Mouse (Mus musculus): ENCODE results near the gene Ubr2.

Ubr2 gene

DNA sequence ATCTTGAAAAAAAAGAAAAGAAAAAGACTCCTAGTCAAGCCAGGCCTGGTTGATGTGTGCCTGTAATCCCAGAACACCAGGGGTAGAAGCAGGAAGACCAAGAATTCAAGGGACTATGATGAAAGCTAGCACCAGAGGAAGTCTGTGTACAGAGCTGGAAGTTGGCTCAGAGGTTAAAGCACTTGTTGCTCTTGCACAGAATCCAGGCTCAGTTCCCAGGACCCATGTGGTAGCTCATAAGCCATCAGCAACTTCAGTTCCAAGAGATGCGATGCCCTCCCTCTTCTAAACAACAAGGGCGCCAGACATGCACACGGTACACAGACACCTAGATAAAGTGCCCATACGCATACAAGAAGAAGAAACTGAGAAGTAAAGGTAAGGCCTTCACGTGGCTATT is 8.0 kb downstream of the Ubr2 start:
- DNase-seq: no peak

DNA sequence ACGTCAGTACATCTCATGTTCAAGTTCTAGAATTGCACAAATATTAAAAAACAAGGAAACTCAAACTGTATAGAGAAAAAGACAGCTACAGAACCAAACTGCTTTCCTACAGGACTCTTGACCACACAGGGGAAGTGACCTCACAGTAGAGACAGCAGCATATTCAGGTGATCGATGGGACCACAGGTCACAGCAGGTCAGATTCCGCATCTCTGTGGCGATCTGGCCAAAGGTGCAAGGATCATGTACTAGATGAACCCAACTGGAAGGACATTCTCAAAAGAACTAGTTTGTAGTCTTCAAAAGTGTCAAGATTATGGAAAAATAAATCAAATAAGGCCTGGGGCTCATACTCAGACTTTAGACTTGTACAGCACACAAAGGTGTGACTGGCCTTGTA is 11.5 kb downstream of the Ubr2 start:
- DNase-seq: no peak

DNA sequence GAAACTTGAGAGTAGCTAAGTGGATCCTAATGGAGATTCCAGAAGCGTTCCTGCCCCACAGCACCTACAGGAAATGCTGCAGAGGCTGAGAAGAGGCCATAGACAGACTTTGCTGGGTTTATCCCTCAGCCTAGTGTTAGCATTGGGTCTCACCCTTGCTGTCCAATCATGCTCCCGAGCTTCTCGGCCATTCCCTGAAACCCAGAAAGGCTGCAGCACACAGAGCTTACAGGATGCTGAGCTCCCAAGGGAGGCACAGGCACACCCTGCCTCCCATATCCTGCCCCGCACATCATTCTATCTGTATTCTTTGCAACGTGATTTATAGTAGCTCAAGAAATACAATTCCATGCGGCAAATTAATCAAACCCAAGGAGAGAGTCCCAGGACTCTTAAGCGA is 13.9 kb downstream of the Ubr2 start:
- no peak for DNase-seq

DNA sequence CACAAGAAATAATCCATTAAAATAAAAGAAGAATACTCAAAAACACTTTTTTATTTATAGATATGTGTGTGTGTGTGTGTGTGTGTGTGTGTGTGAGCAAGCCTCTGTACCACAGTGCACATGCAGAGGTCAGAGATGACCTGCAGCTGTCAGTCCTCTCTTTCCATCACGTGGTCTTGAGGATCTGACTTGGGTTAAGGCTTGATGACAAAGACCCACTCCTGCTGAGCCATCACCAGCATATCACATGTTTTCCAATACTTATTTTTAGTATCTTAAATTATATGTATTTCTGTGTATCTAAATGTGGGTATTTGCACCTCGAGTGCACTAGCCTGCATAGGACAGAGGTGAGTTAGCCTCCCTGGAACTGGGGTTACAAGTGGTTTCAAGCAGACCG is 14.7 kb downstream of the Ubr2 start:
- DNase-seq: no peak

DNA sequence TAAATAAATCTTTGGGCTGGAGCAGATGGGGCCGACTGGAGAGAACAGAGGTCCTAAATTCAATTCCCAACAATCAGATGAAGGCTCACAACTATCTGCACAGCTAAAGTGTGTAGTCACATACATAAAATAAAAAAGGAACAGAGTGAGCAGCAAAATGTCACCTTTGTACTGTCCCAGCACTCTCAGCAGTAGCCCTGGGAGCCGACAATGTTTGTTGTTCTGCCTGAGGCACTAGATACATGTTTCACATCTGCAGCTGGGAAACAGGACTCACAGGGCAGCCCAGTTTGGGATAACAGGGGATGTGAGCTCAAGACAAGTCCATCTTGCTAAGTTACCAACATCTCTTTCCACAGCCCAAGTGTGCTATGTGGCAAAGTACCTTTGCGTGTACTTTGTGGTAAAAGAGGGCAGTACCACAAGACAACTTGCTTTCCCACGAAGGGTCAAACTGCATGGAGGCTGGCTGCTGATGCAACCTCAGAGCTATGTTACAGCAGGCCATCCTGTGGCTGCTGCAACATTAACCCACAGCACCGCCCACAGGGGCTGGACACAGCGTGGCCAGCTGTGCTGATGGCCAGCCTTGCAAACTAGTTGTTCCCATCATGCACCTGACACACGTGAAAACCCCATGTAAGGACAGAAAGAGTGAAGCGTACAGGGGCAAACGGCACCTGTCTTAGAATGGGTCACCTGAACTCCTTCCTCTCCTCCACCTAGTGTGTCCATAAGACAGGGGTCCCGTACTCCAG is 15.5 kb downstream of the Ubr2 start:
- DNase-seq: no peak

DNA sequence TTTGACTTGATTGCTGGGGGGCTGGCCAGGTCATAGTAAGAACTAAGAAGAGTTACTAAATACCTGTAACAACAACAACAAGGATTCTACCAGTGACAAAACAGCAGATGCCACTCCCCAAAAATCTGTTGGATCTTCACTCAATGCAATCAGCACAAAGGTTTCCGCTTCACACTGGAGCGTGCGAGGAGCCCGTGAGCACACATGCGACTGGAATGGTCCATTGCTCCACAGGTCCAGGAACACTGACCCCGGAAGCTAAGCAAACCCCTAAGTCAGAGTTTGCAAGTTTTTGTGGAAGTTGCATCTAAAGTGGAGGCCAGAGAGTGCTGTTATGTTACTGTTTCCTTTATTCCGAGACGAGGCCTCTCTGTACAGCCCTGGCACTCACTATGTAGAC is 16.7 kb downstream of the Ubr2 start:
- DNase-seq: no peak

DNA sequence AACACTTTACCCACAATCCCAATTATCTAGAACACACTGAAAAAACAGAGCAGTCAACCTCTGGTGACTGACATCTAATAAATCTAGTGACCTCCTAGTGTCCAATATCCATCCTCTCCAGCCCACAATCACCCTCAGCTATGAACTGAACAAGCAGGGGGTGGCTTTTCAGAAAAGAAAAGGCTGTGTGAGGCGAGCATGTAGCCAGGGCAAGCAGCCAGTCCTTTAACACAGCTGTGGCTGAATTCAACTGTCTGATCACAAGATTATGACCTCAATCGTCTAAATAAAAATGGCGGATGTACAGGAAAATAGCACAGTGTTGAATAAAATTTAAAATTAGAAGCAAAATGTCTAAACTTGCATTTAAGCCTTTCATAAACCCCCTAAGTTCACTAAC is 22.7 kb downstream of the Ubr2 start:
- peak; percentile 65 for DNase-seq

DNA sequence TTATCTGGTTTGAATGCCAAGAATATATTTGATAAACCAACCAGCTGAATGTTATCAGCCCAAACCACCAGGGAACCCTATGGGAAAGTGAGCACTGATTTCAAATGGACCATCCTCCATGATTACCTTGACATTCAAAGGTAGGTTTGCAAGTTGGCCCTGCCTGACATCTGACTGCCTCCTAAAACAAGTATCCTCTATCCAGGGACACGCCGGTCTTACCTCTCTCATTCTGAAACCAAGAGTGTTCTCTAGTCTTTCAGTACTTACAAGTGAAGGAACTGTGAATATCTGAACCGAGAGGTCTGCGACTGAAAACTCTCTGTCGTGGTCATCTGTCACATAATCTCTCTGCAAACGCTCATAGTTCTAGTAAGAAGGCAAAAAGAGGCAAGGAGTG is 30.3 kb downstream of the Ubr2 start:
- DNase-seq: no peak

DNA sequence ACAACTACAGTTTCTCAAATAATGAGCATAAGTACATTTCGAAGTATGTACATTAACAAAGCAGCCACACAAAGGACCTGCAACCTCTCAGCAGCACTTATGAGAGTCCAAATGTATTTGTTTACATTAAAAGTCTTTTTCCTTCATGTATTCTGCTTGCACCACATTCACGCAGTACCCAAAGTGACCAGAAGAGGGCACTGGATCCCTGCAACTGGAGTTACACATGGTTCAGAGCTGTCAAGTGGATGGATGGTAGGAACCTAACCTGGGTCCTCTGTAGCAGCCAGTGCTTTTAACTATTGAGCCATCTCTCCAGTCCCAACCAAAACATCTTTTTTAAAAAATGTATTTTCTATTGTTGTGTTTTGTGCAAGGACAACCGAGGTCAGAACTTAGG is 35.2 kb downstream of the Ubr2 start:
- DNase-seq: no peak

DNA sequence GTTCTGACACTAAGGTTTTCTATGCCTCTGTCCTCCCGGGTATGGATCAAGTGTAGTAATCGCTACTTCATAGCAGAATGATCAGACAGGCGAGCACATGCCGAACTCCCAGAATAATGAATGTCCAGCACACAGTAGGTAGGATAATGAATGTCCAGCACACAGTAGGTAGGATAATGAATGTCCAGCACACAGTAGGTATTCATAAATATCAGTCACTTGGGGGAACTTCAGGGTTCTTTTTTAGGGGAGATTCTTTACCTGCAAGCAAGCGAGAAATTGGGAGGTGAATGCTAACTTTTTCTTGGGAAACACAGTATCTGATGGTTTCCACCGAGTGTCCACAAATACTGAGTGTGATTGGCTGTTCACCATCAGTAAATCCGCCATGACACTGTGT is 37.8 kb downstream of the Ubr2 start:
- no peak for DNase-seq

DNA sequence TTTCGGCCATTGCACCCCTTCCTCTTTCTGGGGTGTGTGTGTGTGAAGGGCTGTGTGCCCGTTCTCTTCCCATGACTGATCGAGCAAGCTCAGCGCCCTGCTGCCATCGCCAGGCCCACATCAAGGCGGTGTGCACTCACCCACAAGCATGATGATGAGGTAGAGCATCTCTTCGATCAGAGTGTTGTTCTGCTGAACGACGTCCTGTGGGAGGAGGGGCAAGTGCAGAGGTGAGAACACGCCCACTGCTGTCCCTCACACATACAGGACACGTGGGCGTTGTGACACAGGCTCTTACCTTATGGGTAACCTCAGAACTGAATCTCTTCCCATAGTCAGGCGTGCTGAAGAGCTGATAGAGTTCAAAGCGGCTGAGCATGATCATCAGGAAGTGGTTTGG is 43.5 kb downstream of the Ubr2 start:
- DNase-seq: no peak

DNA sequence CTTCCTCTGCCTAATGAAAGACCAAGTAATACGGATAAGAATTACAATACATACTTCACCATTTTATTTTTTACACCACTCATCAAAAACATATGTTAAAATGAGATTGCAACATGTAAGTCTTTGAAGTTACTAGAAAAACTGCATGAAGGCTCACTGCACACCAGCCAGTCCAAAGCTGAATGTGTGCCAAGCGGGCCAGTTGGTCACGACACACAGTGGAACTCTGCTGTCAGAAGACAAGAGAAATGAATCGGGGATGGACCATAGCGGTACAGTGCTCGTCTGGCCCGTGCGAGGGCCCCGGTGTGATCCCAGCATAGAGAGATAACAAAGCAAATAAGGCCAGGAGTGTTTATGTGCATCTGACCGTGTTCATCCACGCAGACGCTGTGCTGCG is 47.2 kb downstream of the Ubr2 start:
- DNase-seq: no peak

DNA sequence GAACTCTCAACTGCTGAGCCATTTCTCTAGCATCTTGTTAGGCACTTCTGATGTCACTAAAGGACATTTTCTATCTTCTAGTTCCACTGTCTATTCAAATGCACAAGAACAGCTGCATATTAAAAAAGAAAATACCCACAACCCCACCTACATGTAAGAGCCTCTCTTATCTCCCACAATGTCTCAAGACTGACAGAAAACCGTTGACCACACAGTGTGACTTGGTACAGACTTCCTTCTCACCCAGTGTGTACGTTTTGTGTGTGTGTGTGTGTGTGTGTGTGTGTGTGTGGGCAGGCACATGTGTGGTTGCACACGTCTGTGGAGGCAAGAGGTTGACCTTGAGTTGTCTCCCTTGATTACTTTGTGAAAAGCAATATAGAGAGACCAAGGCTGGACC is 48.2 kb downstream of the Ubr2 start:
- no peak for DNase-seq

DNA sequence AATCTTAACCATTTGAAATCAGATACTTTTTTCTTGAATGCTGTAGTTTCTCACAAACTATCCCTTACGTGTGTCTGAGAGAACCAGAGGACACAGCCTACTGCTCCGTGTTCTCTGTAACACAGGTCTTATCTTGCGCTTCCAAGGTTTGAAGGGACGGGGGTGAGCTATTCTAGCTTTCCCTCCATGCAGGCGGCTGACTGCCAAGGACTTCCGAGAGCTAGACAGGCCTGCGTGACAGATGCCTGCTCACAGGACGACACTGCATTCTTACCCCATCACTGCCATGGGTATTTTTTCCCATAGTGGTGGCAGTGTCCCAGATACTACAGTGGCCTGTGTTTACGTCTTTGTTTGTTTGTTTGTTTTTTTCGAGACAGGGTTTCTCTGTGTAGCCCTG is 50.1 kb downstream of the Ubr2 start:
- no peak for DNase-seq

DNA sequence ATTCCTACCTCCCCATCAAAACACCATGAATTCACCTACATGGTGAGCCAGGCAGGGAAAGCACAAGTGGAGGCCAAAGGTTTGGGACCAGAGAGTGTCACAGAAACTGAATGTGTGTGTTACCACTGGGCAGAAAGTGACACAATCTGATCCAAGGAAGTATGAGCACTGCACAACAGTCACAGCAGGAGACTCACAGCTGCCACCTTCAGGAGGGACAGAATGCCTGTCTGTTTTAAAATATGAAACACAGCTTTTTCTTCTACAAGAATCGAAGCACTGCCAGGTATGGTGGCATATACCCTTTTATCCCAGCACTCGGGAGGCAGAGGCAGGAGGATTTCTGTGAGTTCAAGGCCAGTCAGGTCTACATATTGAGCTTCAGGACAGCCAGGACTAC is 52.3 kb downstream of the Ubr2 start:
- no peak for DNase-seq

DNA sequence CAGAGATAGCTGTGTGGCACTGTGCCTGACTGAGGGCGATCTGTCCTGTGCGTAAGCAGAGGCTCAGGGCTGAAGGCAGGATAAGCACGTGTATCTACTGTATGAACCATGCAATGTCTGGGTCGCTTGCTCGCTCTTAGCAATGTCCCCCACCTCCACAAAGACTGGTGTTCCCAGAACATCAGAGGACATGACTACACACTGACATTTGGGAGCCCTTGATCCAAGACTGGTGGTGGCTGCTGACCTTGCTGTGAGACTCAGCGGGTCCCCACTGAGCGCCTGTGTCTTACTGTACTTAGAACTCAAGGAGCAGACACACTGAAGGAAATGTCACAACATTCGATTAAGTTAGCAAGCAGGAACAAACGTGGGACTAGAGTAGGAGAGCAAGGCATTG is 64.1 kb downstream of the Ubr2 start:
- no peak for DNase-seq

DNA sequence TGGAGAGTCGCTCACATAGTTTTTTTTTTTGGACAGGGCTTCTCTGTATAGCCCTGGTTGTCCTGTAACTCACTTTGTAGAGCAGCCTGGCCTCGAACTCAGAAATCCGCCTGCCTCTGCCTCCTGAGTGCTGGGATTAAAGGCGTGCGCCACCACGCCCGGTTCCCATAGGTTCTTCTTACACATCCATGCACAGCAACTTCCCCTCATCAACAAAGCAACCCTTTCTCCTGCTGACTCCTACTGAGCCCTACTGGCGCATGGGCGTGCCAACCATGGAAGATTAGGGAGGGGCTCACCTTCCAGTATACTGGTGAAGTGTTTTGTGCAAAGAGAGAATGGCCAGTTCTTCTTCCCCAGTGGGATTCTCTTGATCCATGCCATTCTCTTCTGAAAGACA is 67.9 kb downstream of the Ubr2 start:
- no peak for DNase-seq

DNA sequence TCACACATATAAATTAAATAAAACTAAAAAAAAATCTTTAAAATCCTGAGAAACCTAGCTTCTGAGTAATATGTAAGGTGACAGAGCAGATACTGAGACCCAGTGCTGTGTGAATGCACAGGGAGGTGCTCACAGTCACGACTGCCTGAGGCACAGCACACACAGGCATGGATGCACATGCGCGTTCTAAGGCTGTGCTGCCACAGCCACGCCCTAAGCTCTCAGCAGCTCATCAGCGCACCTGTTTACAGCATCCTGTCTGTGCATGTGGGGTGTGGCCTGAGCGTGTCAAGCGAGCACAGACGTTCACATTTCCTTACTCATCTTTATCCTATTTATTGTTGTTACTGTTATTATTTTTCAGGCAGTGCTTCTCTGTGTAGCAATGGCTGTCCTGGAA is 69.9 kb downstream of the Ubr2 start:
- DNase-seq: no peak

DNA sequence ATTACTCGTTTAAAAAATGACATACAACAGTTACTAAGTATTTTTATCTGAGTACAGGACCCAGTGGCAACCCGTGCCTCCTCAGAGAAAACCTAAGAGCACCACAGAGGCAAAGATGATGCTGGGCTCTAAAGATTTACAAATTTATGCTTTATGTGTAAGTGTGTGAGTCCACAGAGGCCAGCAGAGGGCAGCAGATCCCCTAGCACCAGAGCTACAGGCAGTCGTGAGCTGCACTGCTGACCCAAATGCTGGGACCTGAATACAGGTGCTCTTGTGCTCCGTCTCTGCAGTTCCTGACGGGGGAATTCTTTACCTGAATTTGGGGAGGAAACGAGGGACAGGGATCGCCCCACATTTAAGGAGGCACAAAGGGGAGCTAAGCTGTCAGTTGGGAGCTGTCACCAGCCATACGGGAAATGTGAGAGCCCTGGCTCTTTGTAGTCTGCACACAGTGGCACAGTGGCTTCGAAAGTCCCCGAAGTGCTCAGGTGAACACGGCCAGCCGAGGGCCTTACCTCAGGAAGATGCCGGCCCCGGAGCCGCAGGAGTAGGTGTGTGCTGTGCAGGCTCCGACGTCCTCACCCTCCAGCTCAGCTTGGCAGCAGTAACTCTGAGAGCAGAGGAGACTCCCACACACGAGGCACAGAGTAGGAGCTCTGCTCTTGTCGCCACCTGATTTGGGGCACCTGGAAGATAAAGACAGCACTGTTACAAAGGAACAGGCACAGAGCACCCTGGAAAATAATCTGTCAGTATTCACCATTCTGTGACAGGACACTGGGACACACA is 76.6 kb downstream of the Ubr2 start:
- peak; percentile 50 for DNase-seq

DNA sequence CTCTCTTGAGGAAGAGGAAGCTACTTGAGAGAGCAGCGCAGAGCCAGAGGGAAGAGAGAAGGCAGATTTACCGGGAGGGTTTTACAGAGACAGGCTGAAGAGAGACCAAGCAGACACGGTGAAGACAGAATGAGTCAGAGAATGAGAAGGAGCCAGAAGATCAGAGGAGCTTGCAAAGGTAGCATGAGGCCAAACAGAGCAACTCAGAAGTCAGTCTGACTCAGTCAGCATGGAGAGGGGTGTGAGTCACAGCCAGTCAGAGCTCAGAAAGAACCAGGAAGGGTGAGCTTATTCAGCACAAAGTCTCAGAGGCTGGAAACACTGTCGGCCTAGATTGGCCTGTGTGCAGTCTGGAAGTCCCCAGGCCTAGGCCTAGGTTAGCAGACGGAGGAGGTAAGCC is 77.4 kb downstream of the Ubr2 start:
- no peak for DNase-seq

DNA sequence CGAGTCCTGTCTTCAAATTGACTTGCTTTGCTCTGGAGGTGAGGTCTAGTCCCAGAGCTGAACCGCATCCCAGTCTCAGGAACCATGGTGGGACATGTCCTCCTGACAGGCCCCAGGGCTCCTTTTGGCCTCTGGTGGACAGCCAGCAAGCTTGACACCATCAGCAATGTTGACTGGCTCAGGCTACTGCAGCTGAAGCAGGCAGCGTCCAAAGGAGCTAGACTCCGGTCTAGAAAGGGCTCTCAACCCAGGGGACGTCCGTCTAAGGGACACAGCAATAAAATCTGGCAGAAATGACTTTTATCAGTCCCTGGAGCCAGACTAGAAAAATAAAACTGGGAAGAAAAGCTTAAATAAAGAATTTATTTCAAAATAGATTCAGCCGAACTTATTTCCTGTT is 80.5 kb downstream of the Ubr2 start:
- DNase-seq: no peak

DNA sequence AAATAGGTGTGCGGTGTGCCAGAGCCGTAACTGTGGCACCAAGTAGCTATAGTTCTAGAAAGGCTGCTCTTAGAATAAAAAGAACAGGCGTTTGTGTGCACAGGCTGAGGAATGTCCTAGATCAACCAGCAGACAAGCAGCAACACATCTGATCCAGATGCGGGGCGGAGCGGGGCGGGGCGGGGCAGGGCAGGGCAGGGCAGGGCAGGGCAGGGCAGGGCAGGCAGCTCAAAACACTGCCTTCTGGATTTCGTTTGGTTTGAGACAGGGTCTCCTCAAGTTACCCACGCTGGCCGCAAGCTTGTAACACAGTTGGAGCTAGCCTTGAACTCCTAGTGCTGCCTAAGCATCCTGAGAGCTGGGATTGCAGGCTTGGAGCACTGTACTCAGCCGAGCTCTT is 81.1 kb downstream of the Ubr2 start:
- no peak for DNase-seq

DNA sequence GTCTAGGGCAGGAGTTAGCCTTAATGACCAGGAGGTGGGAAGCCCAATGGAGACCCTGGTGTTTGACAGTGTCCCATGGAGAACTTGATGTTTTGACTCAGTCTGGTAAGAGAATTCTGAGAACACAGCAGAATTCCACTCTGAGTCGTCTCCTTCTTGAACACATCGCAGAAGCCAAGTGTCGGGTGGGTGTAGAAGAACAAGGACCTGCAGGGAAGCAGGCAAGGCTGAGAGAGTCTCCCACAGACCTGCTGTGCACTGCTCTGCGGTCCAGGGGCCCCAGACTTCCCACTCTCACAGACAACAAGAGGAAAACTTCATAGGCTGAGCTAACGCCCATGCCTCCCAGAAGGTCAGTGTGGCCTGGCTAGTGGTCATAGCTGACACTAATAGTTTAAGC is 82.6 kb downstream of the Ubr2 start:
- DNase-seq: peak; percentile 41

DNA sequence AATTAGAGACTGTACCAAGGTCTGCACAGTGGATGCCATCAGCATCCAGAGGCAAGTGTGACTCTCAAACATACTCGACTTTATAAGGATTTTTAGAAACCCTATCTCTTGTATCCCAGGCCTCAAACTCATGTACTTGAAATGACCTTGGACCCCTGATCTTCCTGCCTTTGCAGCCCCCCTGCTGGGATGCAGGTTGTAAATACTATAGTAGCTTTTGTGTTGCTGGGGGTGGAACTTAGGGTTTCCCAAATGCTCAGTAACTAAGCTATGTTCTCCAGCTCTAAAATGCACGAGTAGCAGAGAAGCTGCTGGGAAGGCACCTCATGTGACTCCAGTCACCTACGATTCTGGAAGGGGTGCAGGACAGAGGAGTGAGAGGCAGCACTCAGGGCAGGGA is 83.4 kb downstream of the Ubr2 start:
- DNase-seq: no peak

DNA sequence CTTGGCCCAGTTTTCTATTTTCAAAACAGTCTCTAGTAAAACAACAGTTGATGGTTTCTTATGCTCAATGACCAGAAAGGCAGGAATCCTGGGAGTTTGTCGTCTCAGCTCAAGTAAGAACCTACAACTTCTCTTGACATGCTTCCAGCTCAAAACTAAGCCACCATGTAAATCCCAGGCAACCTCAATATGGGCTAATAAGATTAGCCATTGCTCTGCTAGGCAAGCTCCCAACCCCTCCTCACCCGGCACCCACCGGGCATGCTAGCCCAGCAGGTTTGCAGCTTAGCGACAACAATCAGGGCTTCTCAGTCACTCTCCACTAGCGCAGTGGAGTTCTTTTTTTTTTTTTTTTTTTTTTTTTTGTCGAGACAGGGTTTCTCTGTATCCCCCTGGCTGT is 84.2 kb downstream of the Ubr2 start:
- no peak for DNase-seq

Data from layer of hippocampus, adult 9-11 months (tissue).